Mouse (Mus musculus) midbrain, postnatal 0 days (tissue): ENCODE data around the gene Gm21976. TPM values are rescaled to one million over a fixed set of nuclear protein-coding genes. Genes with fewer than 3 reads are reported as not detected.

Experiments
- ATAC-seq: fragments of 200-750 bp; cut with Nextera tagmentation; 2 replicates; pipeline ENCODE4 v1.8.0; 2017; ENCODE audit warnings: moderate number of reproducible peaks, mild to moderate bottlenecking, moderate TSS enrichment, moderate library complexity; ENCODE audit not compliant: low FRiP score
- DNase-seq: peaks from one replicate; pipeline ENCODE4 v3.0.0-alpha.2; 2015; ENCODE audit warnings: low spot score
- H3K27ac ChIP-seq: fragments of 300-500 bp; sonication (generic); 2 replicates; pipeline ENCODE4 v1.5.1; 2014; ENCODE audit warnings: low read depth, mild to moderate bottlenecking, low read length, mixed read lengths
- H3K27me3 ChIP-seq: fragments of 300-500 bp; sonication (generic); 2 replicates; pipeline ENCODE4 v1.6.1; 2014; ENCODE audit warnings: low read length, control low read depth, mixed read lengths; ENCODE audit not compliant: insufficient read depth
- H3K36me3 ChIP-seq: fragments of 300-500 bp; sonication (generic); 2 replicates; pipeline ENCODE4 v1.6.1; 2014; ENCODE audit warnings: low read length, control low read depth, mixed read lengths; ENCODE audit not compliant: insufficient read depth
- H3K4me1 ChIP-seq: fragments of 300-500 bp; sonication (generic); 2 replicates; pipeline ENCODE4 v1.6.1; 2014; ENCODE audit warnings: mild to moderate bottlenecking, control low read depth, antibody characterized with exemption, low read length, mixed read lengths; ENCODE audit not compliant: insufficient read depth
- H3K4me2 ChIP-seq: fragments of 300-500 bp; sonication (generic); 2 replicates; pipeline ENCODE4 v1.6.1; 2014; ENCODE audit warnings: low read depth, mild to moderate bottlenecking, low read length, mixed read lengths; ENCODE audit not compliant: poor library complexity, severe bottlenecking
- H3K4me3 ChIP-seq: fragments of 300-500 bp; sonication (generic); 2 replicates; pipeline ENCODE4 v1.5.1; 2014; ENCODE audit warnings: low read depth, mild to moderate bottlenecking, low read length, moderate library complexity
- H3K9ac ChIP-seq: fragments of 300-500 bp; sonication (generic); replicated peaks from 2 replicates; pipeline ENCODE4 v1.6.1; 2014; ENCODE audit warnings: mild to moderate bottlenecking, low read length, moderate library complexity, mixed read lengths; ENCODE audit not compliant: poor library complexity, severe bottlenecking
- H3K9me3 ChIP-seq: fragments of 300-500 bp; sonication (generic); 2 replicates; pipeline ENCODE4 v1.6.1; 2016; ENCODE audit warnings: low read length, control low read depth
- CTCF ChIP-seq: IDR thresholded peaks from 2 replicates; pipeline ENCODE4 v1.5.1; 2016; ENCODE audit warnings: antibody characterized with exemption, mild to moderate bottlenecking
- WGBS: fragments of 180-500 bp; shearing (Covaris S2); extraction: QIAGEN DNeasy Blood & Tissue Kit; methylation state at CpG from one replicate; pipeline ENCODE4 v1.1.7; 2014; 5-methylcytosine and 5-hydroxymethylcytosine counted together
- polyA plus RNA-seq: library from polyadenylated mRNA; unstranded; fragments of >200 nt; fragmentation: Nextera tagmentation; extraction: Ambion mirVana; gene quantifications from 2 replicates; pipeline ENCODE4 v1.2.1, GENCODE M21; 2015
- total RNA-seq: library from RNA; depleted of rRNA; stranded (reverse); fragments of >200 nt; gene quantifications from 2 replicates; pipeline ENCODE4 v1.2.3, GENCODE M21; 2014

Gm21976 gene
- total and polyA plus RNA-seq, 2 experiments from 2014 or later: not detected

GRCm38 (mm10) chr13:98244571-98245350 lies 34.9 kb upstream of the Gm21976 start:
- Histone ChIP-seq H3K9ac (no peak overlapping the region), H3K36me3 (peaks cover 14% of the 10 kb centered on the region; the same call in 1 of the 2 replicates), H3K27me3 (no peaks in the 10 kb centered on the region), H3K4me3 (no peak overlapping the region), H3K4me1 (no peaks in the 10 kb centered on the region), H3K27ac (no peak overlapping the region), H3K4me2 (no peak overlapping the region), H3K9me3 (no peaks in the 10 kb centered on the region)
- ATAC-seq (no peak), DNase-seq (peak; percentile 28)
- WGBS: 56% methylated on average over 5 of the region's 5 CpGs
- no peak for TF ChIP-seq CTCF

- Histone ChIP-seq H3K4me3 (no peak overlapping the region), H3K9ac (no peak overlapping the region), H3K36me3 (peaks cover 20% of the 10 kb centered on the region), H3K9me3 (no peaks in the 10 kb centered on the region), H3K4me2 (no peak overlapping the region), H3K27ac (no peak overlapping the region), H3K27me3 (no peaks in the 10 kb centered on the region), H3K4me1 (no peaks in the 10 kb centered on the region)
- no peak for DNase-seq
- ATAC-seq: no peak; the same call in 1 of the 2 replicates
- TF ChIP-seq CTCF: no peak
- 66% methylated on average over 7 of the region's 7 CpGs for WGBS
Measured at GRCm38 (mm10) chr13:98245386-98245785, 34.3 kb upstream of the Gm21976 start.

GRCm38 (mm10) chr13:98249594-98249993 lies 30.1 kb upstream of the Gm21976 start:
- H3K9me3 ChIP-seq: no peaks in the 10 kb centered on the region
- H3K4me3 ChIP-seq: no peak overlapping the region
- peaks cover 48% of the 10 kb centered on the region for H3K36me3 ChIP-seq
- H3K4me2 ChIP-seq: no peak overlapping the region
- no peak overlapping the region for H3K9ac ChIP-seq
- ATAC-seq (no peak), DNase-seq (no peak)
- no peaks in the 10 kb centered on the region for H3K27me3 ChIP-seq
- 94% methylated on average over 10 of the region's 10 CpGs for WGBS
- no peak overlapping the region for H3K27ac ChIP-seq
- TF ChIP-seq CTCF: no peak
- H3K4me1 ChIP-seq: no peaks in the 10 kb centered on the region

GRCm38 (mm10) chr13:98254921-98255320 lies 24.8 kb upstream of the Gm21976 start:
- H3K9ac ChIP-seq: no peak overlapping the region
- H3K4me3 ChIP-seq: no peak overlapping the region
- WGBS: 71% methylated on average over 9 of the region's 9 CpGs
- no peak overlapping the region for H3K27ac ChIP-seq
- DNase-seq: peak; percentile 19
- H3K36me3 ChIP-seq: peaks cover 55% of the 10 kb centered on the region
- H3K4me1 ChIP-seq: no peaks in the 10 kb centered on the region
- no peaks in the 10 kb centered on the region for H3K27me3 ChIP-seq
- peak; percentile 42 for TF ChIP-seq CTCF
- ATAC-seq: no peak
- no peak overlapping the region for H3K4me2 ChIP-seq
- H3K9me3 ChIP-seq: no peaks in the 10 kb centered on the region

GRCm38 (mm10) chr13:98262636-98263457 lies 16.8 kb upstream of the Gm21976 start, which contains the start of the genes Utp15 and Ankra2:
TSS of gene Utp15 (minus strand) at chr13:98263041.
TSS of gene Ankra2 (plus strand) at chr13:98263074.
- Histone ChIP-seq H3K9me3 (no peaks in the 10 kb centered on the region), H3K27me3 (no peaks in the 10 kb centered on the region), H3K36me3 (peaks cover 8% of the 10 kb centered on the region; the same call in 1 of the 2 replicates), H3K4me2 (peak within 1 kb of the TSS; percentile 81), H3K4me3 (peak within 1 kb of the TSS; percentile 93), H3K4me1 (peaks cover 4% of the 10 kb centered on the region; the same call in 1 of the 2 replicates), H3K9ac (peak within 1 kb of the TSS; percentile 92), H3K27ac (peak within 1 kb of the TSS; percentile 94)
- WGBS: under 1% methylated on average over 70 of the region's 71 CpGs
- TF ChIP-seq CTCF: no peak
- ATAC-seq: peak; percentile 100
- peak; percentile 99 for DNase-seq
